Mouse (Mus musculus) CD4-positive, CD25-positive, alpha-beta regulatory T cell, adult 2 months (primary cell): ENCODE data around the gene Zbtb3.

Experiments
- DNase-seq: peaks from one replicate; pipeline ENCODE4 v3.0.0-alpha.2; 2012; ENCODE audit warnings: low read depth, low spot score

The Zbtb3 gene

DNA sequence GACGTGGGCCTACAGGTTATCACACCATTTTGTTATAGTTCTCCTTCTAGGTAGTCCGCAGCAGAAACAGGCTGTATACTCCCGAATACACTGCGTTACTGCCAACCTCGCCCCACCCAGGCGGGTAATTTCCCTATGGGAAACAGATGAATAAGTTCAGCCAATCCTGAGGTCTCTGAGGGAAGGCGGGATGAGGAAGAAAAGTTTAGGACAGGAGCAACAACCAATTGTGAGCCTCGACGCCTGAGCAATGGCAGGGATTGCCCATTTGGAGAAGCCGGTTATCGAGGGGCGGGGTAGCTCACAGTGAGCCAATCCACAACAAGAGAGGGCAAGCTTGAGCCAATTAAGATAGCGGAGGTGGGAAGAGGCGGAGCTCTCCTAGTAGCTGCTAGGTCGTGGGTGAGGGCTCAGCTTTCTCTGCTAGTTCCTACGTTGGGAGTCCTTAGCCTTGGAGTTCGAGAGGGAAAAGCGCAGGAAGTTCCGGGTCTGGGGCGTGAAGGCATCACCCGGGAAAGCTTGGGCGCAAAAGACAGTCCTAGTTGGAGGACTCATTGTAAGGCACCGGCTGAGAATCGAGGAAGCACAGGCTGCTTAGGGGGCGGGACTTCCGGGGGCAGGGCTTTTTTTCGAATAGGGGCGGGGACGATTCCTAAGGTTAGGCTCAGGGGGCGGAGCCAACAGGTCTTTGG, at the start of gene Zbtb3:
Gene Zbtb3 (plus strand): TSS at position 426 of the 692 bp plus-strand sequence.
- DNase-seq: peak; percentile 96

DNA sequence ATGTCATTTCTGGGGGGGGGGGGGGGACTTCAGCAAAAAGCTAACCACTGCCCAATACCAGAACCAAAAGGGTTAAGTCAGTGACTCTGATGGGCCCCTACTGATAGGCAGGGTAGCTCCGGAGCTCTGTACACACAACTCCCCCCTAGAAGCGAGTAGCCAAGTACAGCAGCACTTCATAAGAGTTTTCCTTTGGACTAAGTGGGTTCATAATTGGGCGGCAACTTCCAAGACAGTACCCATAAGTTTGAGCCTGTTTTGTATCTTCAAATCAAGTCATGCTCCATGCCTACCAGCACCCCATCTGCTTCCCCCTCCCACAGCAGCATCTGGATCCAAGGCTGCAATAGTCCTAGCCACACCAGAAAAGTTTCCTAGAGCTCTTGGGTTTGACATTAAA, 46.7 kb upstream of the Zbtb3 start:
- DNase-seq: no peak

DNA sequence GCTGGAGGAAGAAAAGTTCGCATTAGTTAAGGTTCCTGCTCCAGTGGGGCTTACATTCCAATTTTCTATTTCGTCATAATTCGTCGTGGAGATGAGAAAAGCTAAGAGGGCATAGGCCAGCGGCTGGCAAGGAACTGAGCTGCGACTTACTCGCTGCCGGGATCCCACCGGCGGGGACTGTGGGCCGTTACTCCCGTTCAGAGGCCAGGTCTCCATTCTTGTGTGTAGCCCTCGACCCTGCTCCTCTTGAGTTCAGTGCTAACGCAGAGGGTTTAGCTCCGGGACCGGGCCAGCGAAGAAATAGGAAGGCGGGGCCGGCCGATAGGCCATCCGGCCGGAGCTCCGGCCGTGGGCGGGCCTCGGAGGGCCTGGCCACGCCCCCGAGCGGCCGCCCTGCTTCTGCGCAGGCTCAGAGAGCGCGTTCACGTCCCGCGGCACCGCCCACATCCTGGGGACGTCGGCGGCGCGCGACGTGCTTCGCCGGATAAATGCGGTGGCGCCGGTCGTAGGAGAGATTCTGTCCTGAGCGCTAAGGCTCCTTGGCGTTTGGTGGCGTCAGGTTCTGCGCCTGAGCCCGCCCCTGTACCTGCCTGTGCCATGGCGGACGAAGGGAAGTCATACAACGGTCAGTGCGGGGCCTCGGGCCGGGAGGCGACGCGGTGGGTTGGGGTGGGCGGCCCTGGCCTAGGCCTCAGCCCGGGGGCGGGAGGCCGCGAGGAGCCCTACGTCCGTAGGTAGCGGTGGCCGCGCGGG, 45.5 kb upstream of the Zbtb3 start, which contains the start of gene Nxf1:
Gene Nxf1 (plus strand): TSS at position 439 of the 753 bp plus-strand sequence.
- peak; percentile 96 for DNase-seq

DNA sequence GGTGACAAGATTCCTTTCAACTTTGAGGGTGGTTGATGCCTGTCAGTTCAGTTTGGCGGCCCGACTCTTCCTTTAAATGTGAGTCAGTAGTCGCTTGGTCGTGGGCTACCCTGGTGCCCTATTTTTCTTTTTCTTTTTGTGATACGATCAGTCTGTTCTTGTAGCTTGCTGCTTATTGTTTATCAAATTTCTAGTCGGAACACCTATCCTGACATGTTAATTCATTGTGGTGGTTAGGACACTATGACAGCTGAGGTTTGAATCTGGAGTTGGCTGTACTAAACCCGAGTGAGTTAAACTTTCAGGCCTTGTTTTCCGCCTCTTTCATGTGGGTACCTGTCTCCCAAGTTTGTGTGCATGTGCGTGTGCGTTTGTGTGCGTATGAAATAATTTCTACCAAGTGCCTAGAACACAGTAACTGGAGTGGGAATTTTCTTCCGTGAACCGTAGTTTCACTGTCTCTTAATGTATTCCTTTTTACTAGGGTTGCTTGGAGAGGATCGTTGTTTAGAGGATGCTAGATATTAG, 44.8 kb upstream of the Zbtb3 start:
- DNase-seq: peak; percentile 54

DNA sequence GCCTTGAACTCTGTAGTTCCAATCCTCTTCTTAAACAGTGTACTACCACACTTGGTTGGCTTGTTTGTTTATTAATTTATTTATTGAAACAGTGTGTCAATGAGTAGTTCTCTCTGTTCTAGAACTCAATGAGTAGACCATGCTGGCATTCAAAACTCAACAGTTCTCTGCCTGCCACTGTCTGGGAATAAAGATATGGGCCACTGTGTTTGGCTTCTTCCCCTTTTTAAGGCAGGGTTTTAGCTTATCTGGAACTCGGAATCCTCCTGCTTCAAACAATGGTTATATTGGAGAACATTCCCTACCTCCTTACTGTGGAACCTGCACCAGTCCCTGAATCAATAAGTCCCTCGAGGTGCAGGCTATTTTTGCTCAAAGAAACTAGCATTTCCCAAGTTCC, 43.5 kb upstream of the Zbtb3 start:
- no peak for DNase-seq

DNA sequence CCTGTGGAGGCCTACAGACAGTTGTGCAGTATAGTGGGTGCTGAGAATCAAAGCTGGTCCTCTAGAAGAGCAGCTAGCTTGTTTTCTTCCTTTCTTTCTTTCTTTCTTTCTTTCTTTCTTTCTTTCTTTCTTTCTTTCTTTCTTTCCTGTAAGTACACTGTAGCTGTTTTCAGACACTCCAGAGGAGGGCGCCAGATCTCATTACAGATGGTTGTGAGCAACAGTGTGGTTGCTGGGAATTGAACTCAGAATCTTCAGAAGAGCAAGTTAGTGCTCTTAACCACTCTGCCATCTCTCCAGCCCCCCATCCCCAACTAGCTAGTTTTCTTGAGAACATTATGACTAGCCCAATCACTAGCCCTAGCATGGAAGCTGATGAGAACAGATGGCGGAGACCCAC, 41.6 kb upstream of the Zbtb3 start:
- DNase-seq: peak; percentile 31

DNA sequence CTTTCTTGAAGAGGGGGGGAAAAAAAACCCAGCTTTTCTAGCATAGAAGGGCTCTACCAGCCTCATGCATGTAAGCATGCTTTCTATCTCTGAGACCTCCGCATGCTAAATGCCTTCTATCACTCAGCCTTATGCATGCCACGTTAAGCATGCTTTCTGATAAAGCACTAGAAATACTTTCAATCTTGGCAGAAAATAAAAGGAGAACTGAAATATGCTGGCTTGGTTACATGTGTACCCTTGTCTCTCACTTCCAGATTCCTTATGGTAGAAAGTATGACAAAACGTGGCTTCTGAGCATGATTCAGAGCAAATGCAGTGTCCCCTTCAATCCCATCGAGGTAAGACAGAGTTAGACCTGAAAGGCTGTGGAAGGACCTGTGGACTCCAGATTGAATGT, 39.1 kb upstream of the Zbtb3 start:
- DNase-seq: no peak

DNA sequence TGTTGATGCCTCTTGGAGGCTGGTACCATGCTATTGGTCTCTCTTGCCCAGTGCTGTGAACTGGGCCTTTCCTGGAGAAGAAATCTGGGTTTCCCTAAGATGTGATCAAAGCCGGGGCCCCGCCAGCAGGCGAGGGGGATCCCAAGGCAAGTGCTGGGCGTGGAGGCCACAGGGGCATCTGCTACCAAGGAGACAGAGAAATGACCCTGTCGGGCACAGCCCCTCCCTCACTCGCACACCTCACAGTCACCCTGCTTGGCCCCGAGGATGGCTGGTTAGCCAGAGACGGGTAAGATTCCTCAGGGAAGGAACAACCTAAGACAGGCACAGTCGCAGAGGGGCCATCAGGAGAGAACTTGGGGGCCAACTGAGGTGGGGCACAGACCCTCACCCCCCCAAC, 36.8 kb upstream of the Zbtb3 start:
- DNase-seq: no peak

DNA sequence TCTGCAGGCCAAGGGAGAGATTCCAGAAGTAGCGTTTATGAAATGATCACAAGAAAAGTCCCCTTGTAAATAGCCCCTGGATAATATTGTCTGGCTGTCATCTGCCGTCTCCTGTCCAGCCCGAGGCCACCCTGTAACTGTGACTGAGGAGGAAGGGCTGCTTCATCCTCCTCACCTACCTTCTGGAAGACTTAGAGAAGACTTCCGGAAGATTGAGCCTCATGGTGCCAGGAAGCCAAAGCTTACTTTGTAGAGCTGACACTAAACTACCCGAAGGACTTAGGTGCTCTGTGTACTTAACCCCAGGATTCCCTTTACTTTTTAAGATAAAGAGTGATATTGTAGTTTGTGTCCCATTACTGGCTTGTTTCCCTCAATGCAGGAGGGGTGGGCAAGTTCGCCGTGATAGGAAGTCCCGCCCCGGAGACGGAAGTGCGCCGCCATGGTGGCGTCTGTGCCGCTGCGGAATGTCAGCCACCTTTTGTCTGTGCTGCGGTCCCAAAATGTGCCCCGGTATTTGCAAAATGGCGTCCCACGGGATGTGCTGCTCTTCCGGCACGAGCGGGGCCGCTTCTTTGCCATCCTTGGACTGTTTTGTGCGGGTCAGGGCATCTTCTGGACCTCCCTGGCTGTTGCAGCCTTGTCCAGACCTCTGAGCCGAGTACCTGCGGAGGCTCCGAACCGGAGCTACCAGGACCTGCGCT, 31.6 kb upstream of the Zbtb3 start, which contains the start of gene Tmem223:
Gene Tmem223 (plus strand): TSS at position 430 of the 704 bp plus-strand sequence.
- peak; percentile 92 for DNase-seq

DNA sequence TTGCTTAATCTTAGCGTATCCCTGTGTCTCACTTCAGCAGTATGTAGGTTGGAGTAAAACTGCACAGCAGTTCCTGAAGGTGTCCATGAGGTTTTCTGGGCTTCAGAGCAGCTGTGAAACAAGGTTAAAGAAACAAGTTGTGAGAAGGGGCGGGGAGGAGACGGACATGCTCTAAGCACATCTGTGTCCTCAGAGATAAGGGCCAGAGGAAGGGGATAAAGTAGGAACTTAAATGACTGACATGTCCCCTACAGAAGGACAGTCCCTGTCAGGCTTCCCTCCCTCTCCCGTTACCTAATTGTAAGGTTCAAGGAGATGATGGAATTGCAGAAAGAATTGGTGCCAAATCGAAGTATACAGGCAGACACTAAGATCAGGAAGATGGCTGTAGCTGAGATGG, 29.4 kb upstream of the Zbtb3 start:
- no peak for DNase-seq

DNA sequence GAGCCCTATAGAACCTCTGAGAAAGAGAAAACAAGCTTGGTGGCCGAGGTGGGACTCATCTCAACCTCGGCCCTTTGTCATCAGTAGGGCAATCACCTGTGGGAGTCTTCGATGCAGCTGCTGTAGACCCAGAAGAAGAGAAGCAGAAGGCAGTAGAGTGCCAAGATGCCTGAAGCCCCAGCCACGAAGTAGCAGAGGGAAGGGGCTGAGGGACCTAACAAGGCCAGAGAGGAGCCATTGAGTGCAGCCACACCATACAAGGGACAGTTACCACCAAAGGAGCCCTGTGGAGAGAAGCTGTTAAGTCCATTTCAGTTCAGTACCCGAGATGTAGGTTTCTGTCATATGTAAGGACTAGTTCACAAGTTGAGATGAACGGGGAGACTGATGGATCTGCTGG, 28.9 kb upstream of the Zbtb3 start:
- no peak for DNase-seq

DNA sequence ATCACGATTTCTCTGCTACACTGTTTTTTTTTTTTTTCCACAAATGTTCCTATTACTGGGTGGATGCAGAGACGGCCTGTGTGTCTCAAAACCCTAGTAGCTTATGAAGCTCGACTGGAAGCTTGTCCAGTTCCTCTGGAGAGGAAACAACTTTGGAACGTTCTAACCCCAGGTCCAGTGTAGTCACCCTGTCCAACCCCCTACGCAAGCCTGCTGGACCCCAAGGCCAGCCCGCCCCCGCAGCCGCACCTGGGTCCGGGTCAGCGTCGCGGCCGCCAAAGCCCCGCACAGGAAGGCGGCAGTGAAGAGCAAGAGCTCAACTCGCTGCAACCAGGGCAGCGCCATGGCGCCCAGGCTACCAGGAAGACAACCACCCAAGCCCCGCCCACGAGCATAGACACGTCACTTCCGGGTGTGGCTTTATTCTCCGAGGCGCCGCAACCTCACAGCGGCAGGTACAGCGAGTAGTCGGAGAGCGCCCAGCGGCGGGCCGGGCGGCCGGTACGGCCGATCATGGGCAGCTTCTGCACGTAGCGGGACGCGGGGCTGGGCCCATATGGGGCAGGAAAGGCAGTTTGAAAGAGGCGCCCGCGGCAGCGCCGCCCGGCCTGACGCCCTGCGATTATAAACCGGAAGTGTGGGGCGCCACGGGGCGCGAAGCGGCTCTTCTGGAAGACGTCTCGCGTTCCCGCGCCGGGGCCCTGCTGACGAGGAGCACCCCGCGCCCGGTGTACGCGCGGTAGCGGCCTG, 28.1 kb upstream of the Zbtb3 start, which contains the start of gene Tmem179b:
Gene Tmem179b (minus strand): TSS at position 382 of the 750 bp plus-strand sequence.
- DNase-seq: peak; percentile 97

DNA sequence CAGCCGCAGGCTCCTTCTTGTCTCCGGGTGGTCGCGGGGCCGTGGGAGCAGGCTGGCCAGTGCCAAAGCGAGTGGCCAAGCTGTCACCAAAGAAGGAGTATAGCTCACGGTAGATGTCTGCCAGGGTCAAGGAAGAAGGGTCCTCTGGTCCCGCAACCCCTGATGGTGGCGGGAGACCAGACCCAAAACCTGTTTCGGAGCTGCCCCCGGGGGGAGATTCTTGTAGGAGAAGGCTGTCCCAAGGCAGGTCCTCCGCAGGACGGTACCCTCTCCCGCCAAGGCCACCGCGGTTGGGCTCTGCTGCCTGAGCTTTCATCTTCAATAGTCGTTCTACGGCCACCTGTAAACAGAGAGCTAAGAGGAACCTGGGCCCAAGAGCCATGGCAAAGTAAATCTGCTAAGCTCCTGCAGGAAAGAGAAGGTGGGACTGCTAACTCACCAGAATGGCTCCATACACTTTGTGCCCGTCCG, 27.4 kb upstream of the Zbtb3 start:
- DNase-seq: peak; percentile 29

DNA sequence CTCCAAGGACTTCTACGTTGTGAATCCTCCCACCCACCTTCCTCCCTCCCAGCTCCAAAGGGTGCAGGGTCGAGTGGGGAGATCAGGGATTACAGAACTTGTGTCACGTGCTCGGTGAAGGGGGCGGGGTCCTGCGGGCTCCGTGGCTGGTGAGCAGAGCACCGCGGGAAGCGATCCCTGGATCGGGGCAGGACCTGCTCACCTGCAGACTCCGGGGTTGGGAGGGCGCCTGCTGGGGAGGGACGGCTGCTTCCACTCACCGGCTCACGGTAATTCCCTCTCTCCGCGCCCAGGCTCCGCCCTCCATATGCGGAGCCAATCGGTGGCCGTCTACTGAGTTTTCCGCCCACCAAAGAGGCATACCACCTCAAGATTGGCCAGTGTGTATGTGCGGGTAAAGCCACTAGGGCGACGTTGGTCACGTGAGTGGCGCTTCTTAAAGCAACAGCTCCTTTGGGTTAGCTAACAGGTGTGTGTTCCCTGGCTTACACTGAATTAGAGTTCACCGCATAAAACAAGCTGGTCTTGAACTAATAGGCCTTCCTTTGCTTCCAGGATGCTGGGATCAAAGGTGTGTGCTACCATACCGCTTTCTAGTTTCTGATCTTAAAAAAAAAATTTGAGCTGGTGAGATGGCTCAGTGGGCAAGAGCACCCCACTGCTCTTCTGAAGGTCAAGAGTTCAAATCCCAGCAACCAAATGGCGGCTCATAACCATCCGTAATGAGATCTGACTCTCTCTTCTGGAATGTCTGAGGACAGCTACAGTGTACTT, 16.2 kb upstream of the Zbtb3 start, which contains the start of gene Taf6l:
Gene Taf6l (minus strand): TSS at position 410 of the 774 bp plus-strand sequence.
- DNase-seq: peak; percentile 97

DNA sequence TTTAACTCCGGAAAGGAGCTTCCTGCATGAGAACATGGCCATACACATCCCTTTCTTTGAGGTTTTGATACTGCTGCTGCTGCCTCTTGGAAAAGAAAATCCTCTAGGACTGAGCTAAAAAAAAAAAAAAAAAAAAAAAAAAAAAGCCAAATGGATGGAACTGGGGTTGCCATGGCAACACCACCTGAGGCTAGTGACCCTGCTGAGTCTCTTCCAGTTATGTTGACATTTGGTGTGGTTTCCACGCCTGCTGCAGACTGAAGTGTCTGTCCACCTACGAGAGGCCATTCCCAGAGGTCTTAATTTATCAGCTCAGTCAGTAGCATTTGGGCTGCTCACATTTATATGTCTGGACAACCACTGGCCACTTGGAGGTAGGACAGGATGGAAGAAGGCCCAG, 13.8 kb upstream of the Zbtb3 start:
- no peak for DNase-seq

DNA sequence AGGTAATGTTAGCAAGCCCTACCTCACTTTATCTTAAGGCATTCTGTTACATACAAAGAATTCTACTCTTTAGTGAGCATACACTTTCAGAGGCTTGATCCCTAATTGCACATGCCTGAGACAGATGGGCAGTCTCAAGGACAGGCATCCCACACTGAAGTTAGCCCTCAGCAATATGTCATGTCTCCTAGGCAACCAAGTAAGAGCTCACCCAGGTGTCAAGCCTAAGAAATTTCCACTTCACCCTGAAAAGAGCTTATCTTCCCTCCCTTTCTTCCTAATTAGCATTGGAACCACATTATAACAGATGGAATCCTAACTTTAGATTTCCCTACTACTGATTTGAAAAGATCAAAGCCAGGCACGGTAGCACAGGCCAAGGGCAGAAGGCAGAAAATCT, 13.2 kb upstream of the Zbtb3 start:
- DNase-seq: no peak

DNA sequence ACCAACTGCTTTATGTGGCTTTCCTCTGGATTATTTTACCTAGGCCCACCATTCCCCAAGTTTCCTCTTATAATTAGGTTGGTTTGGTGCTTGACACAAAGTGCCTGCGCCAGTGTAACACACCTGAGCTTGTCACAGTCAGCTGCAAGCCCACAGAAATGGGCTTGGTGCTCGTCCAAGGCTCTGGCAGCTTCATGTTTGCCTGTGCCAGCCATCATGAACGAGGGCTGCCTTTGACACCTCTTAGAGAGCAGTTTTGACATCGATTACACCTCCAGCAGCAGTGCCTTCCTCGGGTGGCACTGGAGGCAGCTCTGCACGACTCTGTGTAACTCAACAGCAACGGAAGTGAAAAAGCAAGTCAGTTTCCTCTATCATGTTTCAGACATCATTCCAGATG, 12.2 kb upstream of the Zbtb3 start:
- no peak for DNase-seq

DNA sequence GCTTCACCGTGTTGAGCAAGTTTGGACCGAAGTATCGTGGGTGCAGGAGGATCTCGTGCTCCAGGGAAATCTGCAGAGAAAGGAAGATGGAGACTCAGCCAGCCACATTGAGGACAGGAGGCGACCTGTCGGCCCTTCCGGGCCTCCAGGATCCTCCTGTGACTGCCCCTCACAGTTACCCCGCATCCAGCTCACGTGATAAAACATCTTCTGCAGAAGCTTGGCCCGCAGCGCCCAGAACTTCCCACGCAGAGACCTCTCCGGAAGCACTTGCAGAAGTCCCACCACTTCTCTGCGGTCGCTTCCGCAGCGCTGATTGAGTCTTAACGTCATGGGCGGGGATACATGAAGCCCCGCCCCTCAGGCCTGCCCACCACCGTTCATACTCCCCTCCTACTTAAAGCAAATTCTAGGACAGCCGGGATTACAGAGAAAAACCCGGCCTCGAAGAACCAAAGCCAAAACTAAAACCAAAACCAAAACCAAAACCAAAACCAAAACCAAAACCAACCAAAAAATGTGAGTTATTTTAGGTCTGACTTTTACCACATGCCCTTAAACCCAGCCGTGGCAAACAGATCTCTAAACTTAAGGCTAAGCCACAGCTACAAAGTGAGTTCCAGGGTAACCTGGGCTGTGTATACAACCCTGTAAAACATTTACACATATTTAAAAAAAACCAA, 4.0 kb upstream of the Zbtb3 start, which contains the start of gene Polr2g:
Gene Polr2g (minus strand): TSS at position 314 of the 683 bp plus-strand sequence.
- peak; percentile 94 for DNase-seq

DNA sequence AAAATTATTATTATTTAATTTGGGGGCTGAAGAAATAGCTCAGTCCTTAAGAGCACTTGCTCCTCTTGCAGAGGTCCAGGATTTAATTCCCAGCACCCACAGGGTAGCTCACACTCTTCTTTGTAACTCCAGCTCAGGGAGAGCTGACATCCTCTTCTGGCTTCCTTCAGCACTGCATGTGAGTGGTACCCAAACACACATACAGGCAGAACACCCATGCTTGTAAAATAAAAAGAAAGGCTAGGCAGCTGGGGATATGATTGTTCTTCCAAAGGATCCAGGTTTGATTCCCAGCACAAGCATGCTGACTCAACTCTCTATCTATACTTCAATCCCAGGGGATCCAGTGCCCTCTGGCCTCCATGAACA, 3.4 kb upstream of the Zbtb3 start:
- peak; percentile 29 for DNase-seq
